Mouse (Mus musculus) adrenal gland (tissue): Measurements from ENCODE around the gene Cd300ld.
"Not testable (repeated sequence)": the region's sequence is repeated elsewhere in the genome, so short reads cannot be mapped to it uniquely, and the experiment has no call there.

Source experiments
- intact Hi-C: fragments of 180-260 bp; cut with DNase I; formaldehyde crosslinking; loops from one replicate; pipeline ENCODE4 v1.15.1; 2025
- long read RNA-seq, 2 experiments: library from polyadenylated mRNA; unstranded; transcript quantifications; one replicate each; pipeline ENCODE4 v2.0.0; 2020; ENCODE audit warnings: borderline replicate concordance in 1 of 2; ENCODE audit not compliant: insufficient replicate concordance in 1 of 2

Cd300ld gene
- long read RNA-seq, experiment 1, partial matches to known transcripts = 0 of 1 reads
- long read RNA-seq, experiment 1, other reads (novel, unspliced or antisense) = 0 of 1 reads
- long read RNA-seq, experiment 2, partial matches to known transcripts = 1 of 2 reads
- long read RNA-seq, experiment 2, other reads (novel, unspliced or antisense) = 0 of 2 reads

DNA sequence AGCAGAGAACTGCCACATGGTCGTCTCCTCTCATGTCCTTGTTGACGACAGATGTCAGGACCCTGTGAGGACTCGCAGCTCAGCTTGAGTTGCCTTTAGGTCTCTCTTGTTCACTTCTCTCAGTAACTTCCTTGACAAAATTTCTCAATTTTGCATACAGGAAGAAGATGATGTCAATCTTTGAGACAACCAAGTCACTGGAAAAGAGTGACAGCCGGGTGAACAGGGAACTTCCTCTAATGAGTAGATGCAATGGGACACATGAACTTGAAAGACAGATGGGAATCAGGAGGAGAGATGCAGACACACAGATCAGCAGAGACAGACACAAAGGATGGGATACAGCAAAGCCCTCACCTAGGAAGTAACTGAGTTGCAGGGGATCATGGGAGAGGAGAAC lies at the start of gene Cd300ld:
Gene Cd300ld, minus strand, starts transcription at position 130 of the 400 bp plus-strand sequence.
- intact Hi-C loops = no loop called here

GRCm38 (mm10) chr11:115037669-115038068 lies 47.9 kb upstream of the Cd300ld start, which contains the start of gene Cd300ld5:
Gene Cd300ld5 (minus strand): TSS chr11:115037769.
- intact Hi-C loops = not testable (repeated sequence)

DNA sequence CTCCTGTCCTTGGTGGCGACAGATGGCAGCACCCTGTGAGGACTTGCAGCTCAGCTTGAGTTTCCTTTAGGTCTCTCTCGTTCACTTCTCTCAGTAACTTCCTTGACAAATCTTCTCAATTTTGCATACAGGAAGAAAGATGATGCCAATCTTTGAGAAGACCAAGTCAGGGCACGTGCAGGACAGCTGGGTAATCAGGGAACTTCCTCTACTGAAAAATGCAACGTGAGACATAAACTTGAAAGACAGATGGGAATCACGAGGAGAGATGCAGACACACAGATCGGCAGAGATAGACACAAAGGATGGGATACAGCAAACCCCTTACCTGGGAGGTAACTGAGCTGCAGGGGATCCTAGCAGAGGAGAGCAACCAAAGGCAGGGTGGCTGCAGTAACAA lies 37.2 kb upstream of the Cd300ld start, which contains the start of gene Cd300ld4:
Gene Cd300ld4, minus strand, starts transcription at position 101 of the 400 bp plus-strand sequence.
- intact Hi-C loops = not testable (repeated sequence)

- intact Hi-C loops = not testable (repeated sequence)
These were observed 26.4 kb upstream of the Cd300ld start, which contains the start of gene Cd300ld2 for GRCm38 (mm10) chr11:115016093-115016492. Gene Cd300ld2 (minus strand): TSS chr11:115016193.

GRCm38 (mm10) chr11:115004070-115004469 lies 14.3 kb upstream of the Cd300ld start:
- intact Hi-C loops = no loop called here

DNA sequence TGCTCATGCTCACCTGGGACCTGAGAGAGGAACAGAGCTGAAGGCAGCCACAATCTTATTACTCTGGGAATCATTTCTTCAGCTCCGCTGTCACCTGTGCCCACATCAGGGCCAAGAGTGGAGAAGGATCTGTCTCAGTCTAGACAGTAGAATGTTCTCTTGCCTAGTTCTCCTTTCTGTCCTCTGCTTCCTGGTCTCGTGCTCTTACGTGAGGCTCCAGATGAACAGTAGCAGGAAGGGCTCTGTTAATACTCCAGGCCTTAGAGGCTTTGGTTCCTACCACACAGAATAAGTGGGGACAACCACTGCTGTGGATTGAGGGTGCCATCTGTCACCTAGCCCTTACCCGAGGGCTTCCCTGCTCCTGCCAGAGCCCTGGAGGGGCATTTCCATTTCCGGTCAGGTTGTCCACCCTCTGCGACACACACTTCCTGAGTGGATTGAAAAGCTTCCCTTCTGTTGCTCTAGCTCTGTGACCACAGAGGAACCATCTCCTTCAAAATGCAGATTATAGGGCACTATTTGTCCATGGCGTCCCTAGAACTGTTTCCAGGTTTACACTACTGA lies 11.8 kb upstream of the Cd300ld start, which contains the start of gene Cd300c2:
Gene Cd300c2, minus strand, starts transcription at position 407 of the 567 bp plus-strand sequence.
- intact Hi-C loops = no loop called here

DNA sequence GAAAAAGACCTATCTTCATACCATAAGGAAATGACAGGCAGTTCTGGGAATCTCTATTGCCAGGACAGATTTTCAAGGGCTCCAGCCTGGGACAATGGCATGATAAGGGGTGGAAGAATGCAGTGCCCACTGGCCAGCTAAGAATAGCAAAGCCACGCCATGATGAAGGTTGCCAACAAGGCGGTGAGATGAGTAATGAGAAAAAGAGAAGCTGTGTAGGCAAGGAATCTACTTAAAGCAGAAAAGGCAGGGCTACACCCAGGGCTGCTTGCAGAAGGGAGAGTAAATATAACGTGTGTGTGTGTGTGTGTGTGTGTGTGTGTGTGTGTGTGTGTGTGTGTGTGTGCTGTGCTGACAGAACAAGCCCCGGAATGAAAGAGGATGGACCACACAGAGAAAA lies 7.9 kb downstream of the Cd300ld start:
- intact Hi-C loops = no loop called here

DNA sequence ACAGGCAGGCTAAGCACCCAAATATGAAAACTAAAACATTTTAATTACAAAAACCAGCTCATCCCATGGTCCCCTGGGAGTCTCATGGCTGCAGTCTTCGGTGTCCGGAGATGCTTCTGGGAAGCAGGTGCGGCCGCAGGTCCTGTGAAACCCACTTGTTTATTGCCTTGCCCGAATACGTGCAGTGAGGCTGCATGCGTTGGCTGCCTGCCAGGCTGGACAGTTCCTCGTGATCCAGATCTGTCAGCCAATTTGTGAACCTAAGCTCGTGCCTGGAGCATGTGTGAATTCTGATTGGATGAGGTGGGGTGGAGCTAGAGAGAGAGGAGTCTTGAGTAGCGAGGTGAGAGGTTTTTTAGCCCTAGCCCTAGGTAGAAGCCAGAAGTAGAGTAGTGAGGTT lies 17.0 kb downstream of the Cd300ld start:
- intact Hi-C loops = no loop called here

DNA sequence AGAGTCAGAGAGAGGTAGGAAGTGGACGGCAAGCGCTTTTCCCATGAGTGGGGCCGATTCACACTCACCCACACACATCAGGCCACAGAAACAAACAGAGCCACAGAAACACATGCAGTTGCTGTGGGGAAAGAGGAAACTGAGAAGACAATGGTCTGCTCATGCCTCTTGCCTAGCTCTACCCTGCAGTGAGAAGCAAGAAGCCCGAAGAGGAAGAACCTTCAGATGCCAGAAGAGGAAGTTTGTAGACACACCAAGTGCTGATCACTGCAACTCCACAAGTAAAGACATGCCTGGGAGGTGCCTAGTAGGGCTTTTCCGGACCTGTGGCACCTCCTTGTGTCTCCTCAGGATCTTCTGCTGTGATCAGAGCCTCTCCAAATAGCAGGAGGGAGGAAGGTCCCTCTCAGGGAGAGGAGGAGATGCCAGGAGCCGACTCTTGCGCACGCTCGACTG lies 20.9 kb downstream of the Cd300ld start, which contains the start of gene Cd300c:
Gene Cd300c, minus strand, starts transcription at position 406 of the 456 bp plus-strand sequence.
- intact Hi-C loops = no loop called here

GRCm38 (mm10) chr11:114965182-114965828 lies 24.4 kb downstream of the Cd300ld start:
- intact Hi-C loops = no loop called here

DNA sequence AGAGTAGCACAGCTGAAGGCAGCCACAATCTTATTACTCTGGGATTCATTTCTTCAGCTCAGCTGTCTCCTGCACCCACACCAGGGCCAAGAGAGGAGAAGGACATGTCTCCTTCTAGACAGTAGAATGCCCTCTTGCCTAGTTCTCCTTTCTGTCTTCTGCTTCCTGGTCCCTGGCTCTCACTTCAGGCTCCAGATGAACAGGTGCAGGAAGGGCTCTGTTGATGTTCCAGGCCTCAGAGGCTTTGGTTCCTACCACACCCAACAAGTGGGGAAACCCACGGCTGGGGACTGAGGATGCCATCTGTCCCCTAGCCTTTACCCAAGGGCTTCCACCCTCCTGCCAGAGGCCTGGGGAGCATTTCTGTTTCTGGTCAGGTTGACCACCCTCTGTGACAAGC lies 29.4 kb downstream of the Cd300ld start:
- intact Hi-C loops = no loop called here

DNA sequence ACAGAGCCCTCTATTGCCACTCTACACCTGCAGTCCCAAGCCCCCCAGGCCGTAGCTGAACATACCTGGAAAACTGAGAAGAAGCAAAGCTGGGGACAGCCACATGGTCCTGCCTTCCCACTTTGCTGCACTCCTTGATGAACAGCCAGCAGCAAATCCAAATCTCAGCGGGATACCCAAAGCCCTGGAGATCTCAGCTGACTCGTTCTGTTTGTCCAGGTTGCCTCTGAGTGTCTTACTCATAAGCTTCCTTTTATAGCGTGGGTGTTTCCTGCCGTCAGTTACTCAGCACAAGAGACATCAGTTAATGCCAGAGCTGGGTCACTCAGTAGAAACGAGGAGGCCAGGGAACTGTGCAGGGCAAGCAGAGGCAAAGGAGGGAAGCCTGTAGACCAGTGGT lies 55.6 kb downstream of the Cd300ld start, which contains the start of gene Cd300lb:
Gene Cd300lb, minus strand, starts transcription at position 243 of the 400 bp plus-strand sequence.
- intact Hi-C loops = no loop called here

GRCm38 (mm10) chr11:114933591-114933990 lies 56.1 kb downstream of the Cd300ld start:
- intact Hi-C loops = no loop called here
